13 mouse cellular contexts compared by ENCODE assay signal in genomic region chr10:81360721-81361120, GRCm38 (mm10). TPM values are rescaled to one million over a fixed set of nuclear protein-coding genes. Genes with fewer than 3 reads are reported as not detected.
DNase-seq lines count a peak whose midpoint lies in the region; ATAC-seq and TF ChIP-seq lines count a peak whose summit lies in the region.
"Had no signal": no experiment of that assay in that cellular context is flagged by ENCODE, and none has a peak within 500 bp of the region (broad histone marks: within the 10 kb centered on the region; RNA-seq: fewer than 3 reads in every experiment).

No protein-coding gene starts in this region.

- peak overlapping the region; percentile 4; the same call in 1 of the 2 replicates for H3K27ac ChIP-seq in gastrocnemius, adult 2 months
- H3K27ac ChIP-seq in lung, embryonic 15.5 days = peak overlapping the region; percentile 35
- H3K27ac ChIP-seq in bone marrow macrophage, adult 2 months (ENCODE audit: insufficient read depth, low read depth, low read length) = peak overlapping the region; percentile 99
- peak overlapping the region; percentile 96 for H3K27ac ChIP-seq in liver, embryonic 15.5 days (replicated peaks)
- H3K27ac ChIP-seq: limb, embryonic 15.5 days had no signal

- H3K36me3 ChIP-seq in lung, embryonic 15.5 days = no peaks in the 10 kb centered on the region; the same call in 1 of the 2 replicates
- peaks cover 55% of the 10 kb centered on the region for H3K36me3 ChIP-seq in liver, embryonic 15.5 days (replicated peaks)

- no peak for TF ChIP-seq POLR2A in bone marrow macrophage, adult 2 months (IDR thresholded peaks at IDR 0.05; ENCODE audit: borderline replicate concordance, low read depth, low read length)

- 0 out of 2 replicates have a peak overlapping the region, but pooled peaks have one; percentile 3 for H3K9ac ChIP-seq in lung, embryonic 15.5 days
- H3K9ac ChIP-seq in liver, embryonic 15.5 days = peak overlapping the region; percentile 58
- H3K9ac ChIP-seq: limb, embryonic 15.5 days had no signal

- no peak overlapping the region for H3K4me3 ChIP-seq in gastrocnemius, adult 2 months
- no peak overlapping the region for H3K4me3 ChIP-seq in lung, embryonic 15.5 days
- peak overlapping the region; percentile 76 for H3K4me3 ChIP-seq in bone marrow macrophage, adult 2 months (ENCODE audit: insufficient read depth, low read length)
- no peak overlapping the region for H3K4me3 ChIP-seq in liver, embryonic 15.5 days (replicated peaks)
- H3K4me3 ChIP-seq: limb, embryonic 15.5 days had no signal

- no peak for TF ChIP-seq CTCF in gastrocnemius, adult 2 months (IDR thresholded peaks at IDR 0.05)
- no peak for TF ChIP-seq CTCF in bone marrow macrophage, adult 2 months (IDR thresholded peaks at IDR 0.05; ENCODE audit: low read depth, low read length)

- no peak for DNase-seq in gastrocnemius, adult 2 months
- DNase-seq in gastrocnemius, postnatal 14 days = no peak
- DNase-seq in lung, postnatal 14 days = no peak
- no peak for DNase-seq in adrenal gland, adult (ENCODE audit: inconsistent age in 2 of 2, low spot score in 1 of 2)
- DNase-seq in spleen, postnatal 14 days (ENCODE audit: low spot score in 2 of 2) = no peak
- DNase-seq: cerebellum, postnatal 36 days; kidney, adult 18-20 months; thymus, postnatal 14 days had no signal

- H3K4me2 ChIP-seq in lung, embryonic 15.5 days = peak overlapping the region; percentile 3; the same call in 1 of the 2 replicates
- H3K4me2 ChIP-seq in liver, embryonic 15.5 days = peak overlapping the region; percentile 97
- H3K4me2 ChIP-seq: limb, embryonic 15.5 days had no signal

- H3K27me3 ChIP-seq in lung, embryonic 15.5 days = peaks cover 6% of the 10 kb centered on the region; the same call in 1 of the 2 replicates
- H3K27me3 ChIP-seq in liver, embryonic 15.5 days = no peaks in the 10 kb centered on the region

- peaks cover 85% of the 10 kb centered on the region for H3K4me1 ChIP-seq in lung, embryonic 15.5 days
- H3K4me1 ChIP-seq in bone marrow macrophage, adult 2 months (ENCODE audit: control insufficient read depth, insufficient read depth, low read length) = peaks cover 35% of the 10 kb centered on the region
- peaks cover 96% of the 10 kb centered on the region for H3K4me1 ChIP-seq in liver, embryonic 15.5 days (replicated peaks)

- 61% methylated on average over 8 of the region's 8 CpGs for WGBS in lung, embryonic 15.5 days
- WGBS in liver, embryonic 15.5 days (ENCODE audit: insufficient replicate concordance) = 67% methylated on average over 8 of the region's 8 CpGs

- ATAC-seq in lung, embryonic 15.5 days (ENCODE audit: borderline replicate concordance, extremely low read depth, low FRiP score, low TSS enrichment) = no peak
- ATAC-seq in liver, embryonic 15.5 days (ENCODE audit: insufficient read depth) = no peak

- H3K9me3 ChIP-seq in lung, embryonic 15.5 days = no peaks in the 10 kb centered on the region
- H3K9me3 ChIP-seq in liver, embryonic 15.5 days (replicated peaks) = no peaks in the 10 kb centered on the region
- H3K9me3 ChIP-seq: limb, embryonic 15.5 days had no signal

- intact Hi-C loops in gastrocnemius, adult 2 months (cut with DNase I) = no loop called here
- intact Hi-C loops in gastrocnemius, postnatal 14 days (cut with DNase I; ENCODE audit: low total_unique reads) = no loop called here

RNA-seq across cellular contexts. Expression of gene Mfsd12, which starts 3.4 kb away (rescaled TPM):
- total RNA-seq in gastrocnemius, adult 2 months (2021) = 1 to 10 TPM; 2.2 to 3.3 TPM
- 1 to 10 TPM; 3.7 to 4.0 TPM for total RNA-seq in gastrocnemius, postnatal 14 days (2021)
- polyA plus RNA-seq in lung, embryonic 15.5 days (2015; fragmentation: Nextera tagmentation; extraction: Ambion mirVana) = 17.6 and 20.4 TPM in 2 replicates
- polyA plus RNA-seq in bone marrow macrophage, adult 2 months (2012; ENCODE audit: insufficient read depth, insufficient read length, missing spikeins) = 80.9 and 86.2 TPM in 2 replicates
- polyA plus RNA-seq in liver, embryonic 15.5 days (2015; fragmentation: Nextera tagmentation; extraction: Ambion mirVana) = 15.0 and 16.5 TPM in 2 replicates

RNA-seq across cellular contexts. Expression of gene 4930404N11Rik, which starts 4.9 kb away (rescaled TPM):
- 1 to 10 TPM in 1 of 2 experiments, under 1 TPM in 1; 0.89 to 1.2 TPM for total RNA-seq in gastrocnemius, adult 2 months (2021)
- under 1 TPM; 0.37 to 0.42 TPM for total RNA-seq in gastrocnemius, postnatal 14 days (2021)
- 2.0 and 3.0 TPM in 2 replicates for polyA plus RNA-seq in lung, embryonic 15.5 days (2015; fragmentation: Nextera tagmentation; extraction: Ambion mirVana)
- polyA plus RNA-seq in bone marrow macrophage, adult 2 months (2012; ENCODE audit: insufficient read depth, insufficient read length, missing spikeins) = not detected in 2 replicates
- 2.3 and 2.9 TPM in 2 replicates for polyA plus RNA-seq in liver, embryonic 15.5 days (2015; fragmentation: Nextera tagmentation; extraction: Ambion mirVana)

RNA-seq across cellular contexts. Expression of gene Hmg20b, which starts 10.4 kb away (rescaled TPM):
- total RNA-seq in gastrocnemius, adult 2 months (2021) = 10 to 100 TPM; 22.9 to 28.2 TPM
- 10 to 100 TPM; 24.3 to 25.8 TPM for total RNA-seq in gastrocnemius, postnatal 14 days (2021)
- polyA plus RNA-seq in lung, embryonic 15.5 days (2015; fragmentation: Nextera tagmentation; extraction: Ambion mirVana) = 91.2 and 92.5 TPM in 2 replicates
- 52.2 and 53.3 TPM in 2 replicates for polyA plus RNA-seq in bone marrow macrophage, adult 2 months (2012; ENCODE audit: insufficient read depth, insufficient read length, missing spikeins)
- 22.3 and 22.6 TPM in 2 replicates for polyA plus RNA-seq in liver, embryonic 15.5 days (2015; fragmentation: Nextera tagmentation; extraction: Ambion mirVana)

RNA-seq across cellular contexts. Expression of gene Fzr1, which starts 17.6 kb away (rescaled TPM):
- total RNA-seq in gastrocnemius, adult 2 months (2021) = 10 to 100 TPM; 14.0 to 18.8 TPM
- total RNA-seq in gastrocnemius, postnatal 14 days (2021) = 10 to 100 TPM; 11.9 to 15.4 TPM
- polyA plus RNA-seq in lung, embryonic 15.5 days (2015; fragmentation: Nextera tagmentation; extraction: Ambion mirVana) = 110 and 115 TPM in 2 replicates
- 32.6 and 35.0 TPM in 2 replicates for polyA plus RNA-seq in bone marrow macrophage, adult 2 months (2012; ENCODE audit: insufficient read depth, insufficient read length, missing spikeins)
- 127 and 147 TPM in 2 replicates for polyA plus RNA-seq in liver, embryonic 15.5 days (2015; fragmentation: Nextera tagmentation; extraction: Ambion mirVana)

RNA-seq across cellular contexts. Expression of gene Gipc3, which starts 17.7 kb away (rescaled TPM):
- 1 to 10 TPM in 1 of 2 experiments, under 1 TPM in 1; 0.69 to 1.3 TPM for total RNA-seq in gastrocnemius, adult 2 months (2021)
- total RNA-seq in gastrocnemius, postnatal 14 days (2021) = 1 to 10 TPM; 1.8 to 2.0 TPM
- polyA plus RNA-seq in lung, embryonic 15.5 days (2015; fragmentation: Nextera tagmentation; extraction: Ambion mirVana) = 0.07 and 0.10 TPM in 2 replicates
- not detected in 2 replicates for polyA plus RNA-seq in bone marrow macrophage, adult 2 months (2012; ENCODE audit: insufficient read depth, insufficient read length, missing spikeins)
- not detected in 2 replicates for polyA plus RNA-seq in liver, embryonic 15.5 days (2015; fragmentation: Nextera tagmentation; extraction: Ambion mirVana)
- total RNA-seq: monocyte, adult 5-6 weeks had no signal

Comparison
In these comparisons a context has a peak if more than half of its experiments do, and no peak if none do; other contexts are left out.
1. H3K27ac ChIP-seq: peak in every context shown above with its lines; median percentile 99 in bone marrow macrophage, adult 2 months; 96 in liver, embryonic 15.5 days; 35 in lung, embryonic 15.5 days; 4 in gastrocnemius, adult 2 months.